Mouse (Mus musculus) midbrain, embryonic 13.5 days (tissue): ENCODE results near the gene 1700016C15Rik. TPM values are rescaled to one million over a fixed set of nuclear protein-coding genes. Genes with fewer than 3 reads are reported as not detected.
A peak's percentile ranks its signal among the peaks of the same experiment; 100 is the strongest.

Source experiments
- ATAC-seq: fragments of 200-750 bp; cut with Nextera tagmentation; 2 replicates; pipeline ENCODE4 v1.8.0; 2017; ENCODE audit warnings: mild to moderate bottlenecking, moderate TSS enrichment, moderate library complexity
- H3K27ac ChIP-seq: fragments of 300-500 bp; sonication (generic); 2 replicates; pipeline ENCODE4 v1.5.1; 2015; ENCODE audit warnings: inconsistent platforms, mild to moderate bottlenecking, moderate library complexity
- H3K27me3 ChIP-seq: fragments of 300-500 bp; sonication (generic); 2 replicates; pipeline ENCODE4 v1.6.1; 2015; ENCODE audit warnings: mild to moderate bottlenecking, inconsistent platforms
- H3K36me3 ChIP-seq: fragments of 300-500 bp; sonication (generic); 2 replicates; pipeline ENCODE4 v1.6.1; 2015; ENCODE audit warnings: mild to moderate bottlenecking, inconsistent platforms
- H3K4me1 ChIP-seq: fragments of 300-500 bp; sonication (generic); replicated peaks from 2 replicates; pipeline ENCODE4 v1.6.1; 2015; ENCODE audit warnings: inconsistent platforms
- H3K4me2 ChIP-seq: fragments of 300-500 bp; sonication (generic); replicated peaks from 2 replicates; pipeline ENCODE4 v1.6.1; 2015; ENCODE audit warnings: moderate library complexity, mild to moderate bottlenecking, inconsistent platforms
- H3K4me3 ChIP-seq: fragments of 300-500 bp; sonication (generic); replicated peaks from 2 replicates; pipeline ENCODE4 v1.5.1; 2015; ENCODE audit warnings: mild to moderate bottlenecking, inconsistent platforms
- H3K9ac ChIP-seq: fragments of 300-500 bp; sonication (generic); replicated peaks from 2 replicates; pipeline ENCODE4 v1.6.1; 2015; ENCODE audit warnings: mild to moderate bottlenecking, inconsistent platforms
- H3K9me3 ChIP-seq: fragments of 300-500 bp; sonication (generic); 2 replicates; pipeline ENCODE4 v1.6.1; 2016; ENCODE audit warnings: mild to moderate bottlenecking, inconsistent platforms
- WGBS: fragments of 180-500 bp; shearing (Covaris S2); methylation state at CpG from one replicate; pipeline ENCODE4 v1.1.7; 2015; 5-methylcytosine and 5-hydroxymethylcytosine counted together
- polyA plus RNA-seq: library from polyadenylated mRNA; unstranded; fragments of >200 nt; fragmentation: Nextera tagmentation; extraction: Ambion mirVana; gene quantifications from 2 replicates; pipeline ENCODE4 v1.2.1, GENCODE M21; 2015

Gene 1700016C15Rik
- polyA plus RNA-seq, 1 experiment from 2014 or later = not detected

DNA sequence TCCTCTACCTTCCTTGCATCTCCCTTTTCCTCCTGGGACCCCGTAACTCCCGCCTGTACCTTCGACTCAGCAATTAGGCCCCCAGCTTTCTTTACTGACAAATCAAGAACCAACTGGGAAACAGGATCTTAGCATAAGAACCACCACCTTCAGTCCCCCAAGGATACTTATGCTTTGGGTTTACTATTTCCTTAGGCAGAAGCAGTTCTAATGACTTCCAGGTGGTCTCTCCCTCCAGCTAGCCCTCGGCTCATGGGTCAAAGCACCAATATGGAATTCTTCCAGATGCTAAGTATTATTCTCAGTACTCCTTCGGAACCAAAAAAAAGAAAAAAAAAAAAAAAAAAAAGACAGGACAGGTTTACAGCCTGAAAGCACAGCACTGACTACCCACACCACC is 27.6 kb downstream of the 1700016C15Rik start:
- no peak overlapping the region for H3K4me2 ChIP-seq
- no peaks in the 10 kb centered on the region for H3K9me3 ChIP-seq
- H3K36me3 ChIP-seq = peaks cover 4% of the 10 kb centered on the region; the same call in 1 of the 2 replicates
- 92% methylated on average over 5 of the region's 5 CpGs for WGBS
- H3K27me3 ChIP-seq = no peaks in the 10 kb centered on the region
- H3K9ac ChIP-seq = no peak overlapping the region
- no peaks in the 10 kb centered on the region for H3K4me1 ChIP-seq
- no peak overlapping the region for H3K27ac ChIP-seq
- no peak for ATAC-seq
- H3K4me3 ChIP-seq = no peak overlapping the region

DNA sequence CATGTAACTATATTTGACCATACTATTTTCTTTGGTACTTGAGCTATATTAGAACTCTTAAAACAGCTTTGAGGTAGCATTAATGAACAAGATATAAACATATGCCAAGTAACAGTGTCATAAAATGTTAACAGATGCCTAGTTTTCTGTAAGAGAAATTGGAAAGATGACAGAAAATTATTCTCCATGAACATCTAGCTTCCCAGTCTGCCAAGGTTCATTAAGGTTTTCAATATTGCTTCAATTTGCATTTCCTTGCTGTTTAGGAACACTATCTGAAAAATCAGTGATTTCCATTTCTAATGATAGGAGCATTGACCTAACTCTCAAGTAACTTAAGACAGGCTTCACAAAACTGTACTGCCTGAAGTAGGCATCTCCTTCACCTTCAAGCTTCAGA is 39.3 kb downstream of the 1700016C15Rik start:
- no peaks in the 10 kb centered on the region for H3K9me3 ChIP-seq
- H3K27me3 ChIP-seq = no peaks in the 10 kb centered on the region
- H3K4me3 ChIP-seq = no peak overlapping the region
- ATAC-seq = no peak
- no peak overlapping the region for H3K4me2 ChIP-seq
- H3K27ac ChIP-seq = no peak overlapping the region
- no peak overlapping the region for H3K9ac ChIP-seq
- H3K36me3 ChIP-seq = peaks cover 50% of the 10 kb centered on the region
- H3K4me1 ChIP-seq = no peaks in the 10 kb centered on the region

DNA sequence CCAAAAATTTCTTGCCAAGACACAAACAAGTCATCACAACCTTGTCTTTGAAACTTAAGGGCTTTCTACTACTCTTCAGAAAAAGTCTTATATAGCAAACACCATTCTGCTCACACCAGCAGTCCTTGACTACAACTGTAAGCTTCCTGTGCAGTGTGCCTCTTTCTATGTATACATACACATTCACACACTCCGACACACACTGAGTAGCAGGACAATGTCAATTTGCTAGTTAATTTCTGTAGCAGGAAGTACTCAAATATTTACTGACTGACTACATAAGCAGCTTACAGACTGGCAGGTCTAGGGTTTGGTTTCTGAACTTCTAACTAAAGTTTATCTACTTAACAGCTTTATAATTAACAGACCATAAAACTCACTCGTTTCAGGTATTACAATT is 47.8 kb downstream of the 1700016C15Rik start:
- Histone ChIP-seq H3K9me3 (no peaks in the 10 kb centered on the region), H3K36me3 (peaks cover 41% of the 10 kb centered on the region), H3K9ac (no peak overlapping the region), H3K4me3 (no peak overlapping the region), H3K4me1 (no peaks in the 10 kb centered on the region), H3K27me3 (no peaks in the 10 kb centered on the region), H3K27ac (no peak overlapping the region), H3K4me2 (no peak overlapping the region)
- ATAC-seq = no peak
- 85% methylated on average over 2 of the region's 2 CpGs for WGBS

DNA sequence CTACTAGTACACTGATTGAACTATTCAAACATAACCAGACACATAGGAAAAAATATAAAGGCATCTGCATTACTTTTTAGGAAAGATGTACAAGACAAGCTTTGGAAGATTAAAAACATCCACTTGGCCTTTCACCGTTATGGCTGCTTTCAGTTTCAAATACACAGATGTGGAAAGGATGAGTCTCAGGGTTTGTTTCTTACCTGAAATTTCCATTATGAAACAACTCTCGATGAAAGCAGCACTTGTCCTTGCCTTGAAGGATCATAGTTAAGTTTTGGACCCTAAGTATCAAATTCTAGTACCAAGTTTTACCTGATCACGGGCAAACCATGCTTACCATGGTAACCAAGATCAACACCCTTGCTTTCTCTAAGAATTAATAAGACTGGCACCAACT is 63.2 kb downstream of the 1700016C15Rik start:
- 92% methylated on average over 3 of the region's 3 CpGs for WGBS

DNA sequence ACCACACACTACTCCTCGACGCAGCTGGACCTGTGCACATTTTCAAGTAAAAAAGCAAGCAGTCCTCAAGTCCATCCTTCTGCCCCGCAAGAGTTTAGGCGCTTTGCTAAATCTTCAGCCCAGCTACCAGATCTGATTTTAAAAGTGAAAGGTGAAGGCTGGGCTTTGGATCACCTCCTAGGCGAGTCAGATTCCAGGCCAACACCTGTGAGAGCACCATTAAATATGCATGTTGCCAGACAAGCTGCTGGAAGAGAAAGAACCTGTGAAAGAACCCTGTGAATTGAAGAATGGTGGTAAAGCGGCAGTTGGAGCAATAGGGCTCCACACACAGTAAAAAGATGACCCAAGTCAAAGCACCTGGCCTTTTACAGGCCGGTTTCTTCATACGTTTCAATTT is 65.3 kb downstream of the 1700016C15Rik start:
- WGBS = 8% methylated on average over 8 of the region's 8 CpGs
- Histone ChIP-seq H3K4me2 (peak overlapping the region; percentile 66), H3K27ac (no peak overlapping the region), H3K9ac (peak overlapping the region; percentile 81), H3K4me3 (peak overlapping the region; percentile 69), H3K36me3 (no peaks in the 10 kb centered on the region), H3K9me3 (peaks cover 2% of the 10 kb centered on the region; the same call in 1 of the 2 replicates), H3K4me1 (peaks cover 24% of the 10 kb centered on the region), H3K27me3 (no peaks in the 10 kb centered on the region)
- ATAC-seq = no peak

More for the DNA sequence above, 63.2 kb downstream of the 1700016C15Rik start:
- ATAC-seq = no peak
- Histone ChIP-seq H3K4me1 (peaks cover 24% of the 10 kb centered on the region), H3K4me2 (no peak overlapping the region), H3K9me3 (peaks cover 8% of the 10 kb centered on the region; the same call in 1 of the 2 replicates), H3K27me3 (no peaks in the 10 kb centered on the region), H3K27ac (no peak overlapping the region), H3K9ac (no peak overlapping the region), H3K4me3 (no peak overlapping the region), H3K36me3 (no peaks in the 10 kb centered on the region; the same call in 1 of the 2 replicates)

DNA sequence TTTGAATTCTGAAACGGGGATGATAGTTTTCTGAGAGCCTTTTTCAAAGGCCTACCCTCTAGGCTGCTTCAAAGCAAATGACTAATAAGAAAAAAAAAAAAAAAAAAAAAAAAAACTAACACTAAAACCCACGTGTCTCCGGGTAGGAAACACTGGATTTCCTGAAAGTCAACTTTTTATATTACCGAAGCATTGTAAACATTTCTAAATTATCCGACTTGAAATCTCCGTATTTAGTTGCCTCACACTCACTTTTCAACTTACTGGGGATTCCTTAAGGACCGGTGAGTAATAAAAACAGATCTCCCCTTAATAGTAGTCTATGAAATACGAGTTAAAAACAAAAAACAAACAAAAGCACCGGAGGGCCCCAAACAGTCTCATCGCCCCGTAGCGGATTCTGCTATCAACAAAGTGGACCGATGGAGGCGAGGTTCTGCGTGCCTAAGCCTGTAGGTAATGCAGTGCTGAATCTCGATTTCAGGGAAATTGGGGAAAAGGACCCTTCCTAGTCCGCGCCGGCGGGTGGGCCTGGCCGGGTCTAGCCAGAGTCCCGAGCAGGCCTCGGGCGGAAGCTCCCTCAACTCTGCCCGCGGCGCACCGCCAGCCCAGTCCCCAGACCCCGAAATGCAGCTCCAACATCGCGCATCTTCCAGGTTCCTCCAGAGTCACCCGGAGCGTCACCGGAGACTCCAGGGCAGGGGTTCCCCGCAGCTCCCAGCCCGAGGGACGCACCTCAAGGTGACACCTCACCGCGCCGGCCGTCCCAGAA is 66.0 kb downstream of the 1700016C15Rik start:
- no peak; the same call in 1 of the 2 replicates for ATAC-seq
- H3K36me3 ChIP-seq = no peaks in the 10 kb centered on the region
- H3K4me3 ChIP-seq = peak overlapping the region; percentile 69
- peaks cover 24% of the 10 kb centered on the region for H3K4me1 ChIP-seq
- H3K4me2 ChIP-seq = peak overlapping the region; percentile 66
- no peaks in the 10 kb centered on the region for H3K9me3 ChIP-seq
- H3K27ac ChIP-seq = peak overlapping the region; percentile 84
- peak overlapping the region; percentile 81 for H3K9ac ChIP-seq
- WGBS = under 1% methylated on average over 41 of the region's 41 CpGs
- no peaks in the 10 kb centered on the region for H3K27me3 ChIP-seq

DNA sequence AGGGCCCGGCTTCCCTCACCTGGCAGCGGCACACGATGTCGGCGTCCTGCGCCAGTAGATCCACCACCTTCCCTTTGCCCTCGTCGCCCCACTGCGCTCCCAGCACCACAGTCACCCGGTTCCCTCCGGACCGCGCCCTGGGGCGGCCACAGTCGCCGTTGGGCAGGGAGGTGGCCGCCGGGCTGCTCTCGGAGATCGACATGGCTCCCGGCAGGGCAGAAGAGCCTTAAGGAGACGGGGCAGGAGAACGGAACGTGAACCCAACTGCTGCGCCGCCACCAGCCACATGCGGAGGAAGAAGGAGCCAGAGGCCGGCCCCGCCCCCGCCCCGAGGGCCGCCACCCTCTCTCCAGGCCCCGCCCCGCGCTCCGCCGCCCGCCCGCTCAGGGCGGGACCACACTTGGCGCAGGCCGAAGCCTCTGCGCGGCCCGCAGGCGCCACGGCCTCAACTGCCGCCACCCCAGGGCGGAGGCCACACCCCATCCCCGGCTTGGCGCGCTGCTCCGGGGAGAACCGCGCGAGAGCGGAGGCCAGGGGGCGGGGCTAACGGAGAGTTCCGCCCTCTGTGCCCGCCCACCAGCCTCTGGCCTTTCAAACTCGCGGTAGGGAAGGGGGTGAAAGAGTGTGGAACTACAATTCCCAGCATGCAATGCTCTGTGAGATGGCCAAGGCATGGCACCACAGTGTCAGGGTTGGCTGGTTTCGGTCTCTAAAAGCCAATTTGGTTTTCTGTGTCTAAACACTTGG is 66.8 kb downstream of the 1700016C15Rik start, which contains the start of gene Adss:
TSS of gene Adss (minus strand) at position 319 of the 747 bp plus-strand sequence.
- H3K27ac ChIP-seq = peak within 1 kb of the TSS; percentile 84
- under 1% methylated on average over 51 of the region's 64 CpGs for WGBS
- H3K36me3 ChIP-seq = no peaks in the 10 kb centered on the region
- peak within 1 kb of the TSS; percentile 66 for H3K4me2 ChIP-seq
- H3K4me3 ChIP-seq = peak within 1 kb of the TSS; percentile 69
- ATAC-seq = peak; percentile 99
- H3K27me3 ChIP-seq = no peaks in the 10 kb centered on the region
- H3K9ac ChIP-seq = peak within 1 kb of the TSS; percentile 81
- no peaks in the 10 kb centered on the region for H3K9me3 ChIP-seq
- H3K4me1 ChIP-seq = peaks cover 24% of the 10 kb centered on the region

DNA sequence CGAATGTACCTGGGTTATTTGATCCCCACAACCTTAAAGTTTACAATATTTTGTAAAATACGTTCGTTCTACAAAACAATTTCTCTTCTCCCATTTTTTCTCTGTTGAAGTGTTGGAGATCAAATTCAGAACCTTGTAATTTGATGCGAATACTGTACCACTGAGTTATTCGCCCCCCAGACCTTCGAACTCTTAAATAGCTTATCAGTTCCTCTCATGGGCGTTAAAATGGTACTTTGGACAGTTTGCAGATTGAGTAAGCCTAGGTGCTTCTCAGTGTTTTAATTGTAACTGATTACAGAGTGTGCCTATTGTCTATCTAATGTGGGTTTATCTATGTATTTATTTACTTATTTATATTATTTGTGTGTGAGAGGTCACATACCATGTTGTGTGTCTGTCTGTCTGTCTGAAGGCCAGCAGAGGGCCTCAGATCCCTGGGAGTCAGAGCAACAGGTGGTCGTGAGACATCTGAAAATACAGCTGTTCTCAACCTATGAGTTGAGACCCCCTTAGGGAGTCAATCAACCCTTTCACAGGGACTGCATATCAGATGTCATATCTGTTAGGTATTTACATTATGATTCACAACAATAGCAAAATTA is 67.6 kb downstream of the 1700016C15Rik start:
- Histone ChIP-seq H3K4me3 (no peak overlapping the region), H3K4me2 (no peak overlapping the region), H3K27me3 (no peaks in the 10 kb centered on the region), H3K9ac (no peak overlapping the region), H3K36me3 (no peaks in the 10 kb centered on the region), H3K4me1 (peaks cover 22% of the 10 kb centered on the region), H3K9me3 (no peaks in the 10 kb centered on the region), H3K27ac (no peak overlapping the region)
- WGBS = 78% methylated on average over 8 of the region's 8 CpGs
- no peak for ATAC-seq

Other genes with a start within 250 kb of the 1700016C15Rik start
- 44.0 and 45.0 TPM in 2 replicates for gene Adss, start 66.7 kb downstream of the 1700016C15Rik start, polyA plus RNA-seq